Mouse (Mus musculus) C2C12 (cell line): ENCODE data around the gene Smim14.

ENCODE experiments used
- CEBPB ChIP-seq: IDR thresholded peaks from one replicate; pipeline ENCODE4 v1.6.1; 2011; ENCODE audit warnings: low read depth, mild to moderate bottlenecking, control low read depth, moderate library complexity
- CTCF ChIP-seq: IDR thresholded peaks from one replicate; pipeline ENCODE4 v1.5.1; 2011; ENCODE audit not compliant: control insufficient read depth, insufficient read depth, insufficient read length
- MAX ChIP-seq: IDR thresholded peaks from one replicate; pipeline ENCODE4 v1.6.1; 2011; ENCODE audit warnings: mild to moderate bottlenecking, control low read depth
- MYOG ChIP-seq: IDR thresholded peaks from one replicate; pipeline ENCODE4 v1.6.1; 2011; ENCODE audit not compliant: control insufficient read depth, insufficient read length; ENCODE audit errors: extremely low read depth
- USF1 ChIP-seq: IDR thresholded peaks from one replicate; pipeline ENCODE4 v1.6.1; 2011; ENCODE audit warnings: low read depth, mild to moderate bottlenecking, control low read depth, moderate library complexity

- TF ChIP-seq CTCF (no peak), USF1 (no peak), MYOG (no peak), MAX (no peak), CEBPB (no peak)
Observed at GRCm38 (mm10) chr5:65500231-65500630, 36.8 kb downstream of the Smim14 start.
